Mouse (Mus musculus): ENCODE measurements around the gene Stxbp3.

The Stxbp3 gene

DNA sequence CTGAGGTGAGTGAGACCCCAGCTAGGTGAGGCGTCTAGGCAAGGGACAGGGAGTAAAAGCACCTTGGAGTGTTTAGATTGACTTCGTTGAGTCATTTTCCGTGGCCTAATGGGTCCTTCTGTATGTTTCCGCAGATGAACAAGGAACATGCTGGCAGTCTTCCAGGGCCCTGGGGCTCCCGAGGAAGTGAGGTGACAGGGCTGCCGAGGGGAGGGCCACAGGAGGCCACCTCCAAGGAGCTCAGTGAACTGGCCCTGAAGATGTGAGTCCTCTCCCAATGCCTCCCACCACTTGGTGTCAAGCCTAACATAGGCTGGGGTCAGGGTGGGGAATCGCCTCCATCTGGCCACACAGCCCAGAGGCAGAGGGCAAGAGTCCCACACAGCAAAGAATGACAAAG, 75.3 kb downstream of the Stxbp3 start:
- DNase-seq (ENCODE audit: low spot score in 2 of 2) = no peak

DNA sequence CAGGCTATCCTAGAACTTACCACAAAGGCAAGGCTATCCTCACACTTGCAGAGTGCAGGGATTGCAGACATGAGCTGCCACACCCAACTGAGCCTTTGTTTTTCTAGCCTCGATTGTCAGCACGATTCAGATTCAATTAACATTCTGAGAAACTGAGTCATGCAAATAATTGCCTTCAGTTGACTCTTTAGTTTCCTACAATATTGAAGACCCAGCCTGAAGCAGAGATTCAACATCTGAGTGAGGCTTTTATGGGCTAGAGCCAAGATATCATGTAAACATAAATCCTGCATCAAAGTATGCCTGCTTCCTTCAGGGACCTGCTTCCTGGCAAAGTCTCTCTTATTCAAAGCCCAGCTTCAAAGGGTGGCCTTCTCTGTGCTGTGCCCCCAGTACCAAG, 76.6 kb downstream of the Stxbp3 start:
- DNase-seq (ENCODE audit: low spot score in 2 of 2) = no peak

DNA sequence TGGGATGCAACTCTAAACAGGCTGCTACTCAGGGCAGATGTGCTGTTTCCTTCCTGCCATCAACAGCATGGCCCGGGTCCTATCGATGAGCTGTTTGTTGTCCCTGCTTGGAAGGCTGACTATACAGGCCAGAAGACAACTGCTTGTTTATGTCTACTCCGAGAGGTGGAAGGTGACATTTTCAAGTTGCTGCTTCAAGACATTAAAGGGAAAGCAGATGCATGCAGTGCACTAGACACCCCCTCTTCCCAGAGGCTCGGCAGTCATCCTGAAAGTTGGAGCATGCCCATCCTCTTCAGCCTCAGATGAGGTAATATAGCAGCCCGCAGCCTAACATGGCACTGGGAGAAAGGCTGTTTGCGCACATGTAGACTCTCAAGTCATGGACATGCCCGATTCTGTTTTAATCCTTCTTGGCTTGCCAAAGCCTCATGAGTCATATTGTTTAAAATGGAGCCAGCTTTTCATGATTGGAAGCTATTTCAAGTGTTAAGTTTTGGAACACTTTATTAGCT, 77.7 kb downstream of the Stxbp3 start:
- peak in 1 of 2 experiments; percentile 64 for DNase-seq (ENCODE audit: low spot score in 2 of 2)

DNA sequence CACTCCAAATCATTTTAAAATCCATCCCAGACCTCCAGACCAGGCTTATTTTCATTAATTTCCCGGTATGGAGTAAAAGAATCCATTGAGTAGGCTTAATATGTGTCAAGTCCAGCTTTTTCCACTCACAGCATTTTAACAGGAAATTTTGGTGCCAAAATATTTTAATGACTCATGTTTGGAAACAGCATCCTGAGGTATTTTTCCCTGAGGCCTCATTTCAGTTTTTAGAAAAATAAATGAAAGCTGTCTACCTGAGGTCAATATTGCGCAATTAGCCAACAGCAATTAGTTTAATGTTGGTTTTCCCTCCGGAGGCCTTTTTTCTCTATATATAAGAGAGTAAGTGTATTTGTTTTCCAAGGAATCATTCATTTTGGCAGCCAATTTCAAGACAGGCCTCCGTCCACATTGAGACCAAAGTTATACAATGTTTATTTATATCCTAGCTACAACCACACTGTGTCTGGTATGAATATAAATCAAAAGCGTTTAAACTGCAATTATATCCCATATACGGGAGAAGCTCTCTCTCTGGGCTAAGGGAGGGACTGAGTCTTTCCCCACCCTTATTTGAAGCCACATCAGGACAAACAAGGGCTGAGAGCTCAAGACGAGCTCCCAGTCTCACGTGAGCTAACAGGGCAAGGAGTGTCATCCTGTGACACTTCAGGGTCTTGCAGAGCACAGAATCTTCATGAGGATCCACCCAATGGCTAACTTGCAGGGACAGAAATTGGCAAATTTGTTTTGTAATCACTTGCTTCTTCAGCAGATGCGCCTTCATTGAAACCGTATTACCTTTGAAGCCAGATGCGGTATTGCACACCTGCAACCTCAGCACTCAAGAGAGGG, 80.5 kb downstream of the Stxbp3 start:
- DNase-seq (ENCODE audit: low spot score in 2 of 2) = no peak

DNA sequence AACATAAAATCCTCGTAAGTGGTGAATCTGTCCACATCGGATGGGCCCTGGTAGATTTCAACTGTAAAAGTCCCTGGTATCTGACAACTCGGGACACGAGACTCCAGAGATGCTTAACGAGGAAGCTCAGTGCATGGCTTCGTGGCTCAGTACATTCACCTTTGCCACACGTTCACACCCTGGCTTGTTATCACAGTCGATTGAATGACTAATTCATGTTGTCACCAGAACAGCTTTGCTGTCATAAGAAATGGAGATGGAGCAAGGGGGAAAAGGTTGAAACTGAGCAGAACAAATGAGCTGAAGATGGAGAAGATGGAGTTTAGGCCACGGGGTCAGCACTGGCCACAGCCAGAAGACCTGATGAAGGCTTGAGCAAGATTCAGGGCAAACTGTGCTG, 82.8 kb downstream of the Stxbp3 start:
- no peak for DNase-seq (ENCODE audit: low spot score in 2 of 2)

DNA sequence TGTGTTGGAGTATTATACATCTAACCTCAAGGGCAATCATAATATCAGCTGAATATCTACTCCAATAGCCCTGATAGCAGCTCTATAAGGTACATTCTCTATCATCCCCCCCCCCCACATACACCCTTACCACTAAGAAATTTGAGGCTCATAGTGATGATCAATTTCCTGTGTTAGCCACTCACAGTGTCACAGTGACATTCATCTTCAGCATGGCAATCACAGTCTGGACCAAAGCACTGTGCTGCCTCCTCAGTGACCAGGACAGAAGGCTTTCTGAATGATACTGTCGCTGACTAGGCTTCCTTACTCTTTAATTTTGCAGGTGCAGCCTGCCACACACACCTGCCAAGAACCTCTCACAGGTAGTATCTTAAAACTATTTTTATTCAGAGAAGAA, 84.2 kb downstream of the Stxbp3 start:
- no peak for DNase-seq (ENCODE audit: low spot score in 2 of 2)

DNA sequence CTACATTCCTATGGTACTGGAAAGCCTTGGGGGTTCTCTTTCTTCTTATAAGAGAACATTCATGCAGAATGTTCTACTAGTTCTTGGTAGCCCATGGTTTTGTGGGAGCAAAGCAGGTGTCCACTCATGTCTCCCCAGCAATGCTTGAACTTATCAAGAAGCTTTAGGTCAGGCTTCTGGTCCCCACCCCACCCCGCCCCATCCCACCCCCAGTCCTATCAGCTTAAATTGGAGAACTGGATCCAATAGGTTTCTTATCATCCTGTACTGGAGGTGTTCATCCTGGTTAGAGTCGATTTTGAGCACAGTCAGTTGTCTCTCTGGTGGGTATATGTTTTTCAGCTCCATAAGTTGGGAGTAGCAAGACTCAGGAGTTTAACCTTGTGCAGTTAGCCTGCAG, 84.8 kb downstream of the Stxbp3 start:
- DNase-seq (ENCODE audit: low spot score in 2 of 2) = no peak

DNA sequence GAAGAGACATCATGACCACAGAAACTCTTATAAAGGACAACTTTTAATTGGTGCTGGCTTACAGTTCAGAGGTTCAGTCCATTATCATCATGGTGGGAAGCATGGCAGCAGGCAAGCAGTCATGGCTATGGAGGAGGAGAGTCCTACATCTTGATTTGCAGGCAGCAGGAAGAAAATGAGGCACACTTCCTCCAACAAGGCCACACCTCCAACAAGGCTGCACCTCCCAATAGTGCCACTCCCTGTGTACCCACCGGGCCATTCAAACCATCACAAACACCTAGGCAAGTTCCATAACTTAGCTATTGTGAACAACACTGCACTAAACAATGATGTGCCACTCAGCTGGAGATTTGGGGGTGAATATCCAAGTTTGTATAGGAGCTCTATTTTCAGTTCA, 85.8 kb downstream of the Stxbp3 start:
- no peak for DNase-seq (ENCODE audit: low spot score in 2 of 2)

DNA sequence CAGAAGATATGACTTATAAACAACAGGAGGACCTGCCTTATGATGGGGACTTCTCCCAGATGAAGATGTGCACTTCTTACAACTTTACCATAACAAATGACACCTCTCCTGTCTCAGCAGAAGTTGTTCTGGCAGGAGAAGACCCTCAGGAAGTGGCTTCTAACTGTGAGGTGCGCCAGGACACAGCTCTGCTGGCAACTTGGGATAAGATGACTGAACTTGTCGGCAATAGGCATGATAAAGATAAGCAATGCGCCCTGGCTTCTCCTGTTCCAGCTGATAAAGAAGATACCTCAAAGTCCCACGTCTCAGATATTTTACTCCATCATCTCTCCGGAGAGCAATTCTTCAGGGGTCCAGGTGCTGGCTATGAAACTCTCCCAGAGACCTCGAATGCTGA, 88.6 kb downstream of the Stxbp3 start:
- DNase-seq (ENCODE audit: low spot score in 2 of 2) = no peak

DNA sequence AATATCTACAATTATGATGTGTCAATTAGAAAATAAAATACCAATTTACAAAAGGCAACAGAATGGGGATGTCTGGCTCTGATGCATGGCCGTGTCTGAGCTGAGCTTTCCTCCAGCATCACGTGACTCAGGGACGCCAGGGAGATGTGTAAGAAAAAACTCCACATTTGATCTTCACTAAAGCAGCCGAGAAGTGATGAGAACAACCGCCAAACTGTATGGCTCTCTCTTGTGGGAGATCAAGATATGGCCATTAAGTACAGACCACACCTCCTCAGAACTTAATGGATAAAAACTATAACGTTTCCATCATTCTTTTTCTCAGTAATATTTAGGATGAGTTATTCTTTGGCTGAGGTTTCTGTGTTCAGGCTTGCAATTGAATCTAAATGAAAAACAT, 89.3 kb downstream of the Stxbp3 start:
- no peak for DNase-seq (ENCODE audit: low spot score in 2 of 2)

DNA sequence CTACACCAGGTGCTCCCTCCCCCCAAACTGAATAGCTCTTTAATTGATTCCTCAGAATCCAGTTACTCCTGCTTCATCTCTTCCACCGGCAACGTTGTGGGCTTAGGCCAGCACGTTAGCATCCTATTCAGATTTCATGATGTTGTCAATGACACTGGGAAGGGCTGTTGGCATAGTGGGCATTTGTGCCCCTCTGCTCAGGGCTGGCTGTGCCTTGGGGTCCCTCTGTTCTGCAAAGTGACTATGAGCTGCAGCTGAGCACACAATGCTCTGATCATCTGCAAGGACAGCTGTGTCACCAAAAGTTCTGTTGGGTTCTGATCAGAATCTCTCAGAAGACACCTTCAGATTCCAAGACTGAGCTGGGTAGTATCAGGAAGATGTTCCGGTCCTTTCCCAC, 96.3 kb downstream of the Stxbp3 start:
- no peak for DNase-seq (ENCODE audit: low spot score in 2 of 2)
